Mouse (Mus musculus): ENCODE results near the gene Lilrb4a. TPM values are rescaled to one million over a fixed set of nuclear protein-coding genes. Genes with fewer than 3 reads are reported as not detected.
"Not testable (repeated sequence)": the region's sequence is repeated elsewhere in the genome, so short reads cannot be mapped to it uniquely, and the experiment has no call there.

The Lilrb4a gene
- total RNA-seq (2015), result 925 and 1,007 TPM in 2 replicates
- 681 and 727 TPM in 2 replicates for total RNA-seq (2017)

- peak; percentile 89 for ATAC-seq (ENCODE audit: poor library complexity, severe bottlenecking)
Observed at GRCm38 (mm10) chr10:51490691-51491090, at the start of gene Lilrb4a. Gene Lilrb4a, plus strand, starts transcription at chr10:51490956.

GRCm38 (mm10) chr10:51451610-51452009 is 39.1 kb upstream of the Lilrb4a start:
- ATAC-seq (ENCODE audit: poor library complexity, severe bottlenecking), result no peak

DNA sequence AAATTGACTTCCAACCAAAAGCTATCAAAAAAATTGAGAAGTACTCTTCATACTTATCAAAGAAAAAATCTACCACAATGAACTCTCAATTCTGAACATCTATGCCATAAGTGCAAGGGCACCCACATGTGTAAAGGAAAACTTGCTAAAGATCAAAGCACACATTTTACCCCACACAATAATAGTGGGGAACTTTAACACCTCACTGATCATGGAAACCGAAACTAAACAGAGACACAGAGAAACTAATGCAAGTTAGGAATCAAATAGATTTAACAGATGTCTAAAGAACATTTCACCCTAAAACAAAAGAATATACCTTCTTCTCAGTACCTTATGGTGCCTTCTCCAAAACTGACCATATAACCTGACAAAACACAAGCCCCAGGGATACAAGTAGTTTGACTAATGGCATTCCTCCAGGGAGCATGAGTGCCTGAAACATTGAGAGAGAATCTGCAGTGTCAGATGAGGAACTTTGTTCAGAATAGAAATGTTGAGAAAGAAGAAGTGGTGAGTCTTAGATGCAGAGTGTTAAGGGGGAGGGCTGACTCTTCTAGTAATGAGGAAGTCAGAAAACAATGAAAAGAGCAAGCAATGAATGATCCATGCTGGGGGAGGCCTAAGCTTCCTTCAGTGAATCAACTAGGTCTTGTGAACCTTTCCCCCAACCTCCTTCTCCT is 37.0 kb upstream of the Lilrb4a start:
- peak; percentile 72 for ATAC-seq (ENCODE audit: poor library complexity, severe bottlenecking)

DNA sequence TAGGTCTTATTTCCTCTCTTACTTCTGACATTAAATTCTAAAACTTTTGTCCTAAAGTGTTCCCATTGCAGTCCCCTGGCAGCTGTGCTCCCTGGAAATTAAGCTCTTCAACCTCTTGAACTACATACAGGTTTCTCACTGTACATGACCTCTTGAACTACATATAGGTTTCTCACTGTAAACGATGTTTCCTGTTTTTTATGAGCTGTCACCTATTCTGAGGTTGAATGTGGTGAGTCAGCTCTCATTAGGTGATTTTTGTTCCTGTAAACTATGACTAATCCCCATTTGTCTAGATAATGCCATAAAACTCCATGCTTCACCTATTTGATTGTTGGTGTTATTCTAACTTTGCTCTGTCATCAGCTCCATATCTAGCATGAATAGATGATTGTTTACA is 36.4 kb upstream of the Lilrb4a start:
- peak; percentile 51 for ATAC-seq (ENCODE audit: poor library complexity, severe bottlenecking)

GRCm38 (mm10) chr10:51455762-51456161 is 35.0 kb upstream of the Lilrb4a start:
- ATAC-seq (ENCODE audit: poor library complexity, severe bottlenecking), result peak; percentile 67

- ATAC-seq (ENCODE audit: poor library complexity, severe bottlenecking), result peak; percentile 30
Observed at GRCm38 (mm10) chr10:51456369-51456768, 34.4 kb upstream of the Lilrb4a start.

- ATAC-seq (ENCODE audit: poor library complexity, severe bottlenecking), result not testable (repeated sequence)
Observed at GRCm38 (mm10) chr10:51463800-51464199, 27.0 kb upstream of the Lilrb4a start.

DNA sequence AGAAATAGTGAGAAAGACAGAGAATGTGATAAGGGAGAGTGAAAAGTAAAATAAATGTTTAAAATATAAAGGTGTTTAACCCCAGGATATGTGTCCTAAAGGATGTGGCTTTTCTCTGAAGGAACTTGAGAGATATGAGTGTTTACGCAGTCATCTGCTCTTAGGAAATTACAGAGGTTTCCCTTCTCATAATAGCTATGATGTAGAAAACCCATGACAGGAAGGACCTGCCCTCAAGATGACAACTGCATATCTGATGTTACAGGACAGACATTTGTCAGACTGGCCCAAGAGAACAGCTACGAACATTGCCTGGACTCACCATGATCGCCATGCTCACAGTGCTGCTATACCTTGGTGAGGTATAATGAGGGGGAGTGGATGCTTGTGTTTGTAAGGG is 10.4 kb upstream of the Lilrb4a start, which contains the start of the genes Gm49339 and Lilr4b:
Gm49339 (plus strand) TSS at position 216 of the 400 bp plus-strand sequence.
Lilr4b (plus strand) TSS at position 236 of the 400 bp plus-strand sequence.
- ATAC-seq (ENCODE audit: poor library complexity, severe bottlenecking), result peak; percentile 91

GRCm38 (mm10) chr10:51520021-51520420 is 29.3 kb downstream of the Lilrb4a start:
- peak; percentile 80 for ATAC-seq (ENCODE audit: poor library complexity, severe bottlenecking)

DNA sequence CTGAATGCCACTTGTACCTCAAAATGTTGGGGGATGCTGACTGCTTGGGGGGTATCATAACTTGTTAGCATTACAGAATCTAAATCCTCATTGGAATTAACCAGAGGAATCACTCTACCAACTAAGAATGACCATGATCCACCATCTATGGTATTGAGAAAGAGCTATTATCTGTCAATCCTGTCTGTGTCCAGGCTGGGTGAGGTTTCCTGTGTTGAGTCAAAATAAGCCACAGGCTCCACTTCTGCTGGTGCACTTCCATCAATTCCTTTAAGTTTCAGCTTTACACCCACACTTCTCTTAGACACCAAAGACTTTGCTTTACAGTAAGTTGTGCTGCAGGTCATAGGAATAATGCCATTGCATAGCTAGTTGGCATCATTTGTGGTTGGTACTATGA is 30.7 kb downstream of the Lilrb4a start:
- peak; percentile 64 for ATAC-seq (ENCODE audit: poor library complexity, severe bottlenecking)

DNA sequence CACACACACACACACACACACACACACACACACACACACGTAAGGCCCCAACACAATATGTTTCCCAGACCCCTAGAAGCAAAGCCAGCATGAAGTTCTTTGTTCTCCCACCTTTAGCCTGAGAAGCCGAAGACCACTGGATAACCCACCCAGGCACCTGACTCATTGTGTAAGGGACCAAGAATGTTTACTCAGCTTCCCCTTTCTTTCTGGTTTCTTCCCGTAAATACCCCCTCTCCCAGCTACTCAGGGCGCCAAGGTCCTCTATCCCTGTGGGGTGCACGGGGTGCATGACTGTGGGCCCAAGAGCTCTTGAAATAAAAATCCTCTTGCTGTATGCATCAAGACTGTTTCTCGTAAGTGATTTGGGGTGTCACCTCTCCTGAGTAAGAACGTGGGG is 35.3 kb downstream of the Lilrb4a start:
- peak; percentile 43 for ATAC-seq (ENCODE audit: poor library complexity, severe bottlenecking)

- ATAC-seq (ENCODE audit: poor library complexity, severe bottlenecking), result no peak
Observed at GRCm38 (mm10) chr10:51526633-51527032, 35.9 kb downstream of the Lilrb4a start.

GRCm38 (mm10) chr10:51528840-51529434 is 38.2 kb downstream of the Lilrb4a start:
- peak; percentile 30 for ATAC-seq (ENCODE audit: poor library complexity, severe bottlenecking)

DNA sequence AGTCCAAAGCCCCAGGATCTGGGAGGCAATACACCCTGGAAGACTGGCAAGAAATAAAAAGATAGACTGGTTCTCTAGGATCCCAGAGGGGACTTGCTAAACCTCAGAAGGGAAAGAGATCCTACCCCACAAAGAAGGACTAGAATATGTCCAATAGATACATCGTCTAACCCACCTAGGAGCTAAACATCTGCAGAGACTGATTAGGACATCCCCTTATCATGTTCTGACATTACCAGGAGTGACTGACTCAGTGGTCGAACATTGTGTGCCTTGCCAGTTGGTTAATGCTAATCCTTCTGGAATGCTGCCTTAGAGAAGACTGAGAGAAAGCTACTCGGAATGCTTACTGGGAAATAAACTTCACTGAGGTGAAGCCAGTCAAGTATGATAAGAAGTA is 38.7 kb downstream of the Lilrb4a start:
- ATAC-seq (ENCODE audit: poor library complexity, severe bottlenecking), result no peak

GRCm38 (mm10) chr10:51530813-51531212 is 40.1 kb downstream of the Lilrb4a start:
- ATAC-seq (ENCODE audit: poor library complexity, severe bottlenecking), result peak; percentile 83

Other genes starting within 250 kb of the Lilrb4a start
- gene Gm49339, start 10.3 kb upstream of the Lilrb4a start, total RNA-seq (2015), result 18.4 and 53.3 TPM in 2 replicates
- 25.7 and 36.4 TPM in 2 replicates for gene Gm49339, start 10.3 kb upstream of the Lilrb4a start, total RNA-seq (2017)
- gene Lilr4b, start 10.3 kb upstream of the Lilrb4a start, total RNA-seq (2015), result 418 and 485 TPM in 2 replicates
- gene Lilr4b, start 10.3 kb upstream of the Lilrb4a start, total RNA-seq (2017), result 237 and 284 TPM in 2 replicates
- gene Fam162b, start 99.6 kb downstream of the Lilrb4a start, total RNA-seq (2015), result not detected in 2 replicates
- not detected in 2 replicates for gene Fam162b, start 99.6 kb downstream of the Lilrb4a start, total RNA-seq (2017)
- not detected in 2 replicates for gene Gprc6a, start 140.5 kb downstream of the Lilrb4a start, total RNA-seq (2015)
- not detected in 2 replicates for gene Gprc6a, start 140.5 kb downstream of the Lilrb4a start, total RNA-seq (2017)
- gene Rfx6, start 186.8 kb downstream of the Lilrb4a start, total RNA-seq (2015), result not detected in 2 replicates
- not detected in 2 replicates for gene Rfx6, start 186.8 kb downstream of the Lilrb4a start, total RNA-seq (2017)

Data from megakaryocyte, adult 5-6 weeks (primary cell).